Mouse (Mus musculus) cerebral cortex, adult 2 months (tissue): ENCODE measurements around the gene Ascc1.

ENCODE experiments used
- WGBS: fragments of 180-500 bp; shearing (Covaris S2); methylation state at CpG from one replicate; pipeline ENCODE4 v1.1.7; 2018; 5-methylcytosine and 5-hydroxymethylcytosine counted together

Ascc1 gene

GRCm38 (mm10) chr10:60019299-60019698 lies 16.7 kb downstream of the Ascc1 start:
- WGBS = 89% methylated on average over 2 of the region's 2 CpGs

DNA sequence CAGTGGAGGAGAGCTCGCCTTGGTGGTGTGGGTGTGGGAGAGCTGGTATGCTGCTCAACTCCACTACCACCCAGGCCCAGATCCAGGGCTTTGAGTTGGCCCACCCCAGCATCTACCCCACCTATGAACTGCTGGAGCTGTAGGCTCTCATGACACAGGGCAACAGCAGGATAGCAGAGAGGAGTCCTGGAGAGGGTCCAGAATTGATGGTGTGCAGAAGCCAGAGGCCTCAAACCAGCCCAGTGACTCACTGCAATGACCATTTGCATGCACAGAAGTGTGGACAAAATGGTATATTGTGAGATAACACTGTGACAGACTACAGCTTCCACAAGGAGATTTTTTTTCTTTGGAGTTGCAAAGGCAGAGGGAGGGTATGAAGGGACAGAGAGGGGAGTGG lies 21.1 kb downstream of the Ascc1 start:
- WGBS = 61% methylated on average over 1 of the region's 1 CpGs

- WGBS = 57% methylated on average over 13 of the region's 13 CpGs
Observed at GRCm38 (mm10) chr10:60026759-60027395, 24.3 kb downstream of the Ascc1 start.

DNA sequence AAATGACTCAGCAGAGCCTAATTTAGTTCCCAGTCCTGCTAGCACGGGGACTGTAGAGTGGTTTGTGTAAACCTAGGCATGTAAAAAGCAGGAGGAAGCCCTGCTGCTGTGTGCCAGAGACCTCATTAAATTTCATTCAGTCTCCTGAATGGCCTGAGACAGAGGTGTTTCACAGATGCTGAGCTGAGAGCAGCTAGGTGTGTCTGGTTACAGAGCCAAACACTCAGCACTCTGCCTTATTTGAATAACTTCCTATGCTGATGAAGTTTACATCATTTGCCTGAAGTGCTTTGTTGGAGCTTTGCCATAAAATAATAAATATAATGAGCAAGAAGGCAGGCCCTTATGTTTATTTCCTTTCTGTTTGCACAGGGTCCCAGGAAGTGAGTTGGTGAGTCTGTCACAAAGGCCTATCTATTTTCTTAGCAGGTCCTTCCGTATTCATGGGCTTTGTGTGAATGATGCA lies 25.0 kb downstream of the Ascc1 start:
- WGBS = 50% methylated on average over 2 of the region's 2 CpGs

- WGBS = 62% methylated on average over 7 of the region's 7 CpGs
Observed at GRCm38 (mm10) chr10:60028181-60028580, 25.6 kb downstream of the Ascc1 start.

DNA sequence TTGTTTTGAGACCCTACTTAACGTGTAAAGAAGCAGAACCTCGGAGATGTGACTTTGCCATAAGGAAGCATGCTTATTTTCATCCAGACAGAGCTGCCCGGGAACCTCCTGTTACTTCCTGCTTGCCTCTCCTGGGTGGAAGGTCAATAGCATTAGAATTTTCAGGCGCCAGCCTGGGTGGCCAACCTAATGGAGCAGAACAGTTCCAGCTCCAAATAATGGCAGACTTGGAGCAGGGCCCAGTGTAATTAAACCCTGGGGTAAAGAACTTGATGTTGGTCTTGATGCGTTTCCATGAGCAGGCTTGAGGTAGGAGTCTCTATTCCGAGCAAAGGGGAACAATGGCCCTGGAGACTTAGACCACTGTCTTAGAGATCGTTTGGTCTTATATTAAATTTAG lies 26.4 kb downstream of the Ascc1 start:
- 66% methylated on average over 7 of the region's 7 CpGs for WGBS

- 93% methylated on average over 4 of the region's 4 CpGs for WGBS
Observed at GRCm38 (mm10) chr10:60029387-60029786, 26.8 kb downstream of the Ascc1 start.

DNA sequence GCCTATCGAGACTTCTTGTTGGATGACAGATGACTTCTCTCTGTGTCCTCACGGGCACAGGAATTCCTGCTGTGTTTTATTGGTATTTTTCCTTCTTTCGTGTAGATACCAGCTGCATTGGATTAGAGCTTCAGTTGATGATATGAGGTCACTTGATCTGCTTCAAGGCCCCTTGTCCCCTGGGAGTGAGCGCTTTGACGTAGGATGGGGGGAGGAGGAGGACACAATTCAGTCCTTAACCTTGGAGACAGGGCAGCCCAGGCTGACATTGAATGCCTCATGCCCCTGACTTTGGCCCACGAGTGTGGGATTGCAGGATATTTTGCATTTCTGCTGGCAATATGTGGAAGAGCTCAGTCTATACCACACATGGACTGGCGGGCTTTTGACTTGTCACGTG lies 29.0 kb downstream of the Ascc1 start:
- WGBS = 83% methylated on average over 8 of the region's 8 CpGs

DNA sequence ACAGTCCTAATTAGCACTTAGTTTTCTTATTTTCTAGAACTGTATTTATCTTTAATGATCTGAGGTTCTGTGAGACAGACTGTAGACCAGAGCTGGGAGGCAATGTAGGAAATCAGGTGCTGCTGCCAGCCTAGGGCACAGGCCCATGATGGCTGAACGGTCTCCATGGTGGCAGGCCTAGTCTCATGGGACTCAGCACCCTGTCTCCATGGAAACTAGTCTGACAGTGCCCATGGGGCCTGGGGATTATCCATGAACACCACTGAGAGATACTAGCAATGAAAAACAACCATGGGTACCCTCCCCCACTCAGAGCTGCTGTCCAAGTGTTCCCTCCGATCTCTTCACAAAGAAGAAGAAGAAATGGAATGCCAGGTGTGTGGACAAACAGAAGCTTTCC lies 29.4 kb downstream of the Ascc1 start:
- 68% methylated on average over 2 of the region's 2 CpGs for WGBS

DNA sequence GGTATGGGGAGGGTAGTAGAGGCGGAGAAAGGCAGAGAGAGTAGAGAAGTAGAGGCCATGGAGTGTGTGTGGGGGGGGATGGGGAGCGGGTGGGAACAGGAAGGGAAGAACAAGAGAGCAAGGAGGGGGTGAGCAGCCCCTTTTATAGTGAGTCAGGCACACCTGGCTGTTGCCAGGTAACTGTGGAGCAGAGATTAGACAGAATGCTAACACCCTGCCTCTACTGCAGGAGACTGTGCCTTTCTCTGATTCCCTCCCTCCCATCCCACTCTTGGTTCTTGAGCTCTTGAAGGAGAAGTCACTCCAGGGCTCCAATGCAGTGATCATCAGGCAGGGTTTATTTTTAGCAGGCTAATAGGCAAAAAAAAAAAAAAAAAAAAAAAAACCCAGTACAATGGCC lies 30.0 kb downstream of the Ascc1 start:
- 89% methylated on average over 2 of the region's 2 CpGs for WGBS

DNA sequence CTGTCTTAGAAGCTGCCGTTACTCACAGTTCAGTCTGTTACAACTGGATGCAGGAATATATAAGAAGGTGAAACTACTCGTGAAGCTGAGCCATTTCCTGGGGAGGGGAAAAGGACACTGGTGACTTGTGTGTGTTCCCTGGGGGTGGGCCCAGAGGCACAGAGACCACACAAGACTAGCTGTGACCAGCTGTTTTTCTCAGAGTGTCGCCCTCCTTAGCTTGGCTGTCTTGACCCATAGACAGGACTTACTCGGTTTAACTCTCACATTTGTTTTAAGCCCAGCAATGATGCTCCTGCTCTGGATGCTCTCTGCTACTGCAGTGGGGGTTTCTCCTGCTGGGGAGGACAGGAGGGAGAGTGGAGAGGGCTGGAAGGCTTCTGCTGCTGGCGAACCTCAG lies 30.5 kb downstream of the Ascc1 start:
- WGBS = 79% methylated on average over 5 of the region's 5 CpGs

- 84% methylated on average over 3 of the region's 3 CpGs for WGBS
Observed at GRCm38 (mm10) chr10:60034621-60035020, 32.0 kb downstream of the Ascc1 start.

DNA sequence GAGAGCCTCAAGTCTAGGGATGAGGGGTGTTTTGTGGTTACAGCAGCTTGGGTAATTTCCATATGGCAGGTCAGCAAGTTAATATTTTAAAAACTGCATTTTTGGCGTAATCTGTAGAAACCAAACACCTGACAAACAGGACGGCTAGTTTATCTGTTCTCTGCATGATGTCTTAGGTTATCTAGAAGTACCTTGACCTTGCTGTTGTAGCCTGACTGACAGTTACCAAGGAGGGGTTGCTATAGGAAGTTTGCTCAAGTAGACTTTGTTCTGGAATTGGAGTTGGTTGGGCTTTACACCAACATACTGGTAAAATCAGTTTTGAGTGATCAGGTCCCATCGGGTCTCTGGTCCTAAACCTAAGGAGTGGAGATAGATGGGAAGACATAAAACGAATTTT lies 33.1 kb downstream of the Ascc1 start:
- WGBS = 81% methylated on average over 4 of the region's 4 CpGs

DNA sequence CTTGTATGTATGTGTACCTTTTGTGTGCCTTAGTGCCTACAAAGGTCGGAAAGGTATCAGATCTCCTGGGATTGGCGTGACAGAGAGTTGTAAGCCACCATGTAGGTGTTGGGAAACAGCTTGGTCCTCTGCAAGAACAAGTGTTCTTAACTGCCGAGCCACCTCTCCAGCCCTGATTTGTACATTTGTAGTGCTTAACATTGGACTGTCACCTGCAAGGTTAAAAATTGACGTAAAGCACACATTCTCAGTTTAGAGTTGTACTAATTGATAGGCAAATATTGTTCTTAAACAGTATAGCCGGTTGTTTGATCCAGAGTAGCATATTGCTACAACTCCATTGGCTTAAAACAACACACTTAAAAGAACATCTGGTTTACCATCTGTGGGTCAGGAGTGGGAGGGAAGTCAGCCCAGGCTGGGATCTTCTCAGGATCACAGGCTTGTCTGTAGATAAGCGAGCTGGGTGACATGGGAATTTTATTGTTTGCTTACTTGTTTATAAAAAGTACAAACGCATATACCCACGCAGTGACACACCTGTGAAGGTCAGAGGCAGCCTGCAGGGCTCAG lies 39.8 kb downstream of the Ascc1 start:
- WGBS = 86% methylated on average over 8 of the region's 8 CpGs

DNA sequence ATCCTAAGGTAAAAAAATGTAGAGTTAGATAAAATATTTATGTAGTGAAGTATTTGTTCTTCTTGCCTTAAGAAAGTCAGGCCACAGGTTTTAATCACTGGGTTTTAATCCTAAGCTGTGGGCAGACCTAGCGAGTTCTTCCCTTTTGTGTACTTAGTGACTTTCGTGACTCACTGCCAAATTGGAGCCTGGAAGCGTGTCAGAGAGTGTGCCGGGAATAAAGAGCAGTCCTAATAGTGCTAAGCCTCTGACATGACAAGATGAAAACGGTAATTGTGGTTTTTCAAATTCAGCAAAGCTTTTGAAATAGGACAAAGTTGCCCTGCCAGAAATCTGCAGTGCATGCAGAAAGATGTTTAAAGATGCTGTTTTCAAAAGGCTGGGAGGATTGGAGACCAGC lies 44.1 kb downstream of the Ascc1 start:
- 51% methylated on average over 5 of the region's 5 CpGs for WGBS

GRCm38 (mm10) chr10:60050581-60050980 lies 48.0 kb downstream of the Ascc1 start:
- 97% methylated on average over 10 of the region's 10 CpGs for WGBS

- WGBS = 94% methylated on average over 4 of the region's 4 CpGs
Observed at GRCm38 (mm10) chr10:60053073-60053472, 50.5 kb downstream of the Ascc1 start.

DNA sequence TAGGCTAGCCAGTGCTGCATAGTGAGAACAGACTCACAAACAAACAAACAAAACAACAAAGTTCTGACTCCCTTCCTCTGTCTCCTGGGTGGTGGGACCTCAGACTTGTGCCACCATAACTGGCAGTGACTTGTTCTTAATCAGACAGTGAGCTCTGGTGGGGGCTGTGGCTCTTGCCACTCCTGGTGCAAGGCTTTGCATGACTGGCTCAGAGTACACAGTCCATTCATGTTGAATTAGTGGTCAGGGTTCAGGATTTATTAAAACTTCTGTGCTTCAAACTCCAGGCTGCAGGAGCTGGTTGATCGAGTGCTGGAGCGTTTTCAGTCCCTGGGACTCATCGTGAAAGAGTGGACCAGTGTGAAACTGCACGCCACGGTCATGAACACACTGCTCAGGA lies 59.6 kb downstream of the Ascc1 start:
- WGBS = 97% methylated on average over 5 of the region's 5 CpGs

DNA sequence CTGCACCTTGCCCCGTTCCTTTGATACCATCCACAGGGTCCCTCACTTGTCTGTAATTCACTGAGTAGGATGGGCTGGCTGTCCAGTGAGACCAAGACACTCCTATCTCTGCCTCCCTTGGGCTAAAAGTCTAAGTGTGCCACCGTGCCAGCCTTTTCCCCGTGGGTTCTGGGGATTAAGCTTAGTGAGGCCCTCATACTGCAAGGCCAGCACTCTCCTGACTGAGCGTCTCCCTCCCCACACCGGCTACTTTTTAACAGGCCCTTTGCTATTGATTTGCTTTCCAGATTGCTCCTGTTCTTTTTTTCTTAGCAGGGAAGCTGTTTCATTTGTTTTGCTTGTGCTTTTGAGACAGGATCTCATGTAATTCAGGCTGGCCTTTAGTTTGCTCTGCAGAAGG lies 60.3 kb downstream of the Ascc1 start:
- 81% methylated on average over 5 of the region's 5 CpGs for WGBS

- WGBS = 85% methylated on average over 3 of the region's 3 CpGs
Observed at GRCm38 (mm10) chr10:60066524-60066923, 63.9 kb downstream of the Ascc1 start.

DNA sequence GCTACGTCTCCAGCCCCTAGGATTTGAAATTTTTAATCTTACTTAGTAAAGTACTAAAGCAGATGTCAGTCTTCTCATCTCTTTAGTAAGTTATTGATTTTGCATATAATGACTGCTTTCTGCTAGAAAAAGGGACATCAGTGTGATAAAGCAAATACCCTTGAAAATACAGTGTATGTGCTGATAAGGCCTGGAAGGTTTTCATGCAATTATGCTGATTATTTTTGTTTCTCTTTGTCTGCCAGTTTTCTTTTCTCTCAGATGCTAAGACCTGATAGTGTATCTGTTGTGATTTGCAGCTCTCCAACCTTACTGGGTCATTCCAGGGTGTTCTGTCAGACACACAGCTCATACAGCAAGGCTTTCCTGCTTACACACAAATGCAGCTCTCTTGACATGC lies 72.6 kb downstream of the Ascc1 start:
- WGBS = 93% methylated on average over 1 of the region's 1 CpGs

DNA sequence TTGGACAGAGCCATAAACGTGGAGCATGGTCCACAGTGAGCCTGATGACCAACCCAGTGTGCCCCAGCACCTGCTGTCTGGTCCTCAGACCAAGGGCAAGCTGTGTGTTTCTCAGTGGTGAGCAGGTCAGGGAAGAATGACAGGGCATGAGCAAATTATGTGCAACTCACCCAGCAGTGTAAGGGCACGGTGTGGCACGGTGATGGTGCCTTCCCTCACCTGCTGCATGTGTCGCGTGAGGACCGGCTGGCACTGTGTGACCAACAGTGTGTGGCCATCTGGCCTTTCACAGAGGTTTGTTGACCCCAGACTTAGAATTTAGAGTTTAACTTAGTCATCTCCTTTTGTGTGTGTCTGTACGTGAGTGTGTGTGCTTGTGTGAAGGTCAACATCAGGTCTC lies 74.6 kb downstream of the Ascc1 start:
- 97% methylated on average over 7 of the region's 7 CpGs for WGBS

DNA sequence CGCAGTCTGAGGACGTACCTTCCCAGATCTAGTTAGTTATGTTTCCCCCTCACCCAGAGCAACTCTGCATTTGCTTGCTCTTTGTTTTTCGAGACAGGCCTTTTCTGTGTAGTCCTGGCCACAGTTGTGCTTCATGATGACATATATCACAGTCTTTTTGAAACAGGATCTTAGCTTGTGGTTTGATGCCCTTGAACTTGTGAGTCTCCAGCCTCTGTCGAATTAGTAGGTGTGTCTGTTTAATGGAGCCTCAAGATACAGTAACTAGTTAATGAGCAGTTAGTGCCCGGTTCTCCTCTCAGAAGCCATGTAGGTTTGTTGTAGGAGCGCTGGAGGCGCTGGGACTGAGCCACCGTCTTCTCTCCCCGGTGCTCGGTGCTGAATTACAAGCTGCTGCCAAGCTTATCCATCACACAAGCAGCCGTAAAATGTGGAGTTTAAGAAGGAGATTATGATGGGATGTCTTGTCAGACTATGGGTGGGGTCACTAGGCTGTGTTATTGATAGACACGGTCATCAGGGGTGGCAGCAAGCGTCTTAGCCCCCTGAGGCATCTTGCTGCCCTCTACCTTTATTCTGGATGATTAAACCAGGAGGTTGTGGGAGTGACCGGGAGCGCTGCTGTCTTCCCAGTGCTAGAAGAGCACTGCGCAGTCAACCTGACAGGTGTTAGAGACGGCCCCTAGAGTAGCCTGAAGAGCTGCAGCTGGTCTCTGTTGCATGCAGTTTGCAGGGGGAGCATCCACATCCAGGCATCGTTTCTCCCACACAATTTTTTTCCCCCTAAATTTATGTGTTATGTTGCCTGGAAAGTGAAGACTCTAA lies 75.3 kb downstream of the Ascc1 start:
- 77% methylated on average over 18 of the region's 18 CpGs for whole genome bisulfite sequencing
